Mouse (Mus musculus): ENCODE measurements around the gene Rph3a. TPM values are rescaled to one million over a fixed set of nuclear protein-coding genes. Genes with fewer than 3 reads are reported as not detected.
A peak's percentile ranks its signal among the peaks of the same experiment; 100 is the strongest.
"Not testable (repeated sequence)": the region's sequence is repeated elsewhere in the genome, so short reads cannot be mapped to it uniquely, and the experiment has no call there.

Gene Rph3a
- total RNA-seq, 2 experiments from 2014 or later: 0.18 TPM; not detected in 1

DNA sequence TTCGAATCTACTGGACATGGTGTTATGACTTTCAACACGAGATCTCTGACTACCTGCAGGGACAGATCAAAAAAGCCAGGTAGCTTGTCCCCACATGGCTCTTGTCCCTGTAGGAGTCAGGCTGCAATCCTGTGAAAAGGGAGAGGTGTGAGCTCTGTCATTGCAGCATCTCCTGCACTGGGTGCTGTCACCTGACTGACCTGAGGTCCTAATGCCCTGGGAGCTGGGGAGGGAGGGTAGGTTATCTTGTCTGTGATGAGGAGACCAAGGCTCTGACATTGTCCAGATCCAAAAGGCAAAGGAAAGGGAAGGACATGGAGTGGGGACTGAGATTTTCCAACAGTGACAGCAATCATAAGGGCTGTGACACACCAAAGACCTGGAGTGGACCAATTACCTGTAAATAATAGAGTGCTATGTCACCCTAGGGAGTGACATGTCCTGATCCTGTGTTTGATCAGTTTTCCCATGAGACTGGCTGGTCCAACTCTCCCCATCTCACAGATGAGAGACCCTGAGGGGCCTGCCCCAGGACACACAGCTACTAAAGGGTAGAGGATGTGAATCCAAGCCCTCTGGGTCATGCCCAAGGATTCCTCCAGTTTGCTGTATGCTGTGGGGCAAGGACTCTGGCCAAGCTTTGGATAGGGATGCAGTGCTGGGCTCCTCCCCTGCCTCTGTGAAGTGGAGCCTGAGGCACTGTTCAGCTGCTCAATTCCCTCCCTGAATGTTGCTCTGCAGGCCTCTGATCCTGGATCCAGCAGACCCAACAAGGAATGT, 90.5 kb downstream of the Rph3a start:
- ATAC-seq (ENCODE audit: poor library complexity, severe bottlenecking): not testable (repeated sequence)

GRCm38 (mm10) chr5:120914204-120914603, 95.7 kb downstream of the Rph3a start, which contains the start of gene Oas1d:
Gene Oas1d, plus strand, starts transcription at chr5:120914536.
- not testable (repeated sequence) for ATAC-seq (ENCODE audit: poor library complexity, severe bottlenecking)

DNA sequence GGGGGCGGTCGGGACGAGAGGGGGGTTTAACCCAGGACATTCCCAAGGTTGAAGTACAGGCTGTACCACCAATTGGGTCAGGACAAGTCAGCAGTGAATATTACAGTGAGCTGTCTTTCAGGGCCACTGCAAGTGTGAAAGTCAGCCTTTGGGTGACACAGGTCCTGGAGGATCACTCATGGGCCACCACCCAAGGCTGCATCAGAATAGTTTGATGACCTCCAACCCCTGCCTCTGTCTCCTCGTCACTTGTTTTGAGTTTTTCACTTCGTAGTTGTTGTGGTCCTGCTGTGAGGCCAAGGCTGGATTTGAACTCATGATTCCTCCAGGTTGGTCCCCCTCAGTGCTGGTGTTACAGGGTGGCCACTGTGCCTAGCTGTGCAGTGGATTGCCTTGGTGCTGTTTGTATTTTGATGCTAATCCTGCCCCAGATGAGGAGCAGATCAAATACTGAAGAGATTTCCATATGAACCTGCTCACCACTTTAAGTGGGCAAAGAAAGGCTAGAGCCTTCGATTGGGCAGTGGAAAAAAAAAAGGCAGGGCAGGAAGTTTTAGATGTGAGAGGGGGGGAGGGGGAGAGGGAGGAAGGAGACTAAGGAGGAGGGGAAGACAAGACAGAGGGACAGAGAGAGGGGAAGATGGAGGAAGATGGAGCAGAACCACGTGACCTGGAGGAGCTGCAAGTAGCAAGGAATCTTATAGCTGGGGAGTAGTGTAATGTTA, 101.5 kb downstream of the Rph3a start:
- no peak for ATAC-seq (ENCODE audit: poor library complexity, severe bottlenecking)

DNA sequence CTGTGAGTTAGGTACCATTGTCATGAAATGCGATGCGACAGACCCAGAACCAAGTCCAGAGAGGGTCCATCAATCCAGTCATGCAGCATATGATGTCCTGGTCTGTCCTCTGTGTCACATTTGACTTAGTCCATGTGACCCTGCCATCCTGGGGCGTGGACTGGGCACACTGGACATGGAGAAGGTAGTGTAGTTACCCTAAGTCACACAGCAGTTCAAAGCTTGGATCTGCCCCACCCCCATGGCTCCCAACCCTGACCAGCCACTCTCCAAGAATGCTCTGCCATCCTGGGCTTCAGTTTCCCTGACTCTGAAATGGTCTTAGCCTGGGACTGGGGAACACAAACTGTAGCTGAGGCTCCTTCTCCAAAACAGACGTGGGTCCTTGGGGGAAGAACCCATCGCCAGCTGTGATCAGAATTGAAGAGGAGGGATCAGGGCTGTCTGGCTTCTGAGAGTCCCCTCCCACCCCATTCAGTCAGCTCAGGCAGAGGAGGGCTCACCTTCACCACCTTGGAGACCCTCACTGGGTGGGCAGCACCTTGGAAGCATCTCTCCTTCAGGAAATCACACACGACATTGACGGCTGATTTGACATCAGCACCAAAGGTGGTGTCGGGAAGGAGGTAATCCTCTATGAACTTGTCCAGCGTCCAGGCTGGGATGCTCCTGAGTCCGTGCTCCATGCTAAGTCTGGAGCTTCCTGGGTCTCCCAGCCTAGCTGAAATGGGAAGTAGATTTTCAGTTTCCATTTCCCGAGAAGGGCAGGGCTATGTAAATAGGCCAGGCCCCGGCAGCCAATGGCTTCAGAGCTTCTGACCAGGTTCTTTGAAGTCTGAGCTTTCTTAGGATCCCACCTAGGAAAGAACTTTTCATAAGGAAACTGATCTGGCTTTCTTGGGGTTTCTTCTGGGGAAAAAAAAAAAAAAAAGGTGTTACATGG, 102.8 kb downstream of the Rph3a start, which contains the start of gene Oas1a:
Oas1a (minus strand) TSS at position 731 of the 943 bp plus-strand sequence.
- ATAC-seq (ENCODE audit: poor library complexity, severe bottlenecking): peak; percentile 87

DNA sequence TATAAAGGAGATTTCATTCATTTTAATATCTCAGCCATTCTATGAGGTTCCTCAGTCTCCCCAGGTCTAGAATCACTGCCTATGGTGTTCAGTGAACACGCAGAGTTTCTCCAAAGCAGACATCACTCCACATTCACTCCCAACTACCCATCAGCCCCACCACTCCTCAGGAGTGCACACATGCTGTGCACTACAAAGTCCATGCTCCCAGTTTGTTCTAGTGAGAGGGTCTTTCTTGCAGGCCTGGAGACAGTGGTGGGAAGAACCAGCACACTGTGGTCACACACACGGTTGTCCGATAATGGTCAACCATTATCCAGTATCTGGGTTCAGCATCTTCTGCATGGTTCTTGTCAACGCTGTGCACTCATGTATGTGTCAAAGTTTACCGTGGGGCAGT, 107.8 kb downstream of the Rph3a start:
- no peak for ATAC-seq (ENCODE audit: poor library complexity, severe bottlenecking)

- no peak for ATAC-seq (ENCODE audit: poor library complexity, severe bottlenecking)
These were observed 109.2 kb downstream of the Rph3a start for GRCm38 (mm10) chr5:120900666-120901065.

DNA sequence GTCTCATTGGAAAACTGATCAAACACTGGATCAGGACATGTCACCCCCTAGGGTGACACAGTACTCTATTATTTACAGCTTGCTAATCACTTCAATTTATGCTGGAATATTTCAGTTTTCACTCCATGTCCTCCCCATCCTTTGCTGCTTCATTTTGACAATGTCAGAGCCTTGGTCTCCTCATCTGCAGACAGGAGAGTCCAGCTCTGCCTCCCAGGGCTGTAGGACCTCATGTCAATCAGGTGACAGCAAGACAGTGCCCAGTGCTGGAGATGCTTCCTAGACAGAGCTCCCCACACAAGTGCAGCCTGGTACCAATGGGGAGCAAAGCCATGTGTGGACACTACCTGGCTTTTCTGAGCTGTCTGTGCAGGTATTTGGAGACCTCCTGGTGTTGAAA, 111.2 kb downstream of the Rph3a start:
- ATAC-seq (ENCODE audit: poor library complexity, severe bottlenecking): no peak

GRCm38 (mm10) chr5:120898307-120898706, 111.6 kb downstream of the Rph3a start:
- no peak for ATAC-seq (ENCODE audit: poor library complexity, severe bottlenecking)

DNA sequence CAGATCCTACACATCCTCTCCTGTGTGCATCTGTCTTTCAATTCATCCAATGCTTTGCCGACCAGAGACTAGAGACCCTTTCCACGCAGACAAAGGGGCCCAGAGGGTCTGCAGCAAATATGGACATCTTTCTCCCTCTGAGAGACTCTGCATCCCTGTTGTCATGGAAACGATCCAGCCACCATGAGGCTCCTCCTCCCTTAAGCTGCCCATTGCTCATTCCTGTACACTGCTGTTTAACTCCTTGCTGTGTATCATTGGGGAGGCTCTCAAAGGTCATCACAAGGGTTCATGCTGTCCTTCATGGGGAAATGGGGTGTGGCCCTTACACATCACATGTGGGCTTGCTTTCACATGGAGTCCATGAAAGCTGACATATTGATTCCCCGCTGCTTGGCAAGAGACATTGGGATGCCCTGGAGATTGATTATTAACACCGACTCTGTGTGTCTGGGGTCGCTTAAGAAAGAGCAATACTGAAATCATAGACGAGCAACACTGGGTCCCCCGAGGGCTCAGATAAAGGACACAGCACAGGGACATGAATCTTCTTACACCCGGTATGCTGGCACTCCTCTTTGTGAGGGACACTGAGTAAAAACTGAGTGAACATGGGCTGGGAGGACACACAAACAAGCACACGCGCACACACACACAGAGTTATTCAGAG, 114.5 kb downstream of the Rph3a start:
- no peak for ATAC-seq (ENCODE audit: poor library complexity, severe bottlenecking)

- ATAC-seq (ENCODE audit: poor library complexity, severe bottlenecking): not testable (repeated sequence)
These were observed 115.2 kb downstream of the Rph3a start for GRCm38 (mm10) chr5:120894692-120895091.

GRCm38 (mm10) chr5:120893866-120894265, 116.0 kb downstream of the Rph3a start:
- ATAC-seq (ENCODE audit: poor library complexity, severe bottlenecking): not testable (repeated sequence)

DNA sequence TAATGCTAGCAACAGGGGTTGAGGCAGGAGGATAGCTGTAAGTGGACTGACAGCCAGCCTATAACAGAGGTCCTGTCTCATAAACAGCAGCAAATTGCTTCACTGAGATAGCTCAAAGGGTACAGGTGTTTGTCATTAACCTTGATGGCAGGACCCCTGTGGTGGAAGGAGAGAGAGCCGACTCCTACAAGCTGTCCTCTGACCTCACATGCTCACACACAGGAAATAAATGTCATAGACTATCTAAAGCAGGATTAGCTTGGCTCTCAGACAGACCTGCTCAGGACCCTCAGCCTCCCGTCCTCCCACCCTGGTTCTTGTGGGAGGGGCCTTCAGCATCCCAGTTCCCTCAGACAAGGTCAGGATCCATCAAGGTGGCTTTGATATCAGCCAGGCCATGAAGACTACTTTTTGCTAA, 117.6 kb downstream of the Rph3a start:
- ATAC-seq (ENCODE audit: poor library complexity, severe bottlenecking): no peak

DNA sequence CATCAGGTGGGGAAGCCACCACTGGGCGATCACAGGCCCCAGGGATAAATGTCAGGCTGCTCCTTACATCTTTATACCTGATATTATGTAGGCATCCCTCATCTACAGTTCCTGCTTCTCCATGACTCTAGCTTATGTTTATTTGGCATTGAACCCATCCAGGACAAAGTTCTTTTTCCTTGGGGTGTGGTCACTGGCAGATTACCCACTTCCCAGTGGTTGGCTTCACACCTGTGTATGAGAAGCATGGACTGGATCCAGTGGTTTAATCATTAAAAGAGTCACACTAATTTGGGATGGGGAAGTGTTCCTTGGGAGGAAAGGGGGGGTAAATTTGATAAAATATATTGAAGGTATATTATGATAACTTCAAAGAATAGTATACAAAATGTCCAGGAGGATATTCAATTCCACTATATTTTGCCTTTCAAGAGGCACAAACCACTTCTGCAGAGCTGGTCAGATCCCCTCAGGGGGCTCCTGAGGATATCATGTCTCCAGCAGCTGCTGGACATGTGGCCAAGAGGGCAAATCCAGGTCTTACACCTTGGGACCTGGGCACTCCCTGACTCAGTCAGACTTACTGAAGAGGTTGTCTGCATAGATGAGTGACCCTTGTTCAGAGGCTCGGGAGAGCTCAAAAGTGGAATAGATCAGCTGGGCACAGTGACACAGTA, 118.2 kb downstream of the Rph3a start:
- not testable (repeated sequence) for ATAC-seq (ENCODE audit: poor library complexity, severe bottlenecking)

GRCm38 (mm10) chr5:120890991-120891390, 118.9 kb downstream of the Rph3a start:
- no peak for ATAC-seq (ENCODE audit: poor library complexity, severe bottlenecking)

Other genes starting within 250 kb of the Rph3a start
- 20.8 and 22.8 TPM in 2 replicates for gene Oas3, start 232.4 kb downstream of the Rph3a start, total RNA-seq (2015)
- gene Oas3, start 232.4 kb downstream of the Rph3a start, total RNA-seq (2017): 11.1 and 11.7 TPM in 2 replicates
- 0.39 TPM in 1 of 2 replicates, not detected in the other for gene Oas1e, start 214.6 kb downstream of the Rph3a start, total RNA-seq (2015)
- gene Oas1e, start 214.6 kb downstream of the Rph3a start, total RNA-seq (2017): not detected in 2 replicates
- 2.2 and 2.8 TPM in 2 replicates for gene Oas1c, start 197.6 kb downstream of the Rph3a start, total RNA-seq (2015)
- gene Oas1c, start 197.6 kb downstream of the Rph3a start, total RNA-seq (2017): 0.44 and 1.1 TPM in 2 replicates
- not detected in 2 replicates for gene Oas1f, start 162.7 kb downstream of the Rph3a start, total RNA-seq (2015)
- gene Oas1f, start 162.7 kb downstream of the Rph3a start, total RNA-seq (2017): not detected in 2 replicates
- gene Oas1h, start 148.7 kb downstream of the Rph3a start, total RNA-seq (2015): not detected in 2 replicates
- not detected in 2 replicates for gene Oas1h, start 148.7 kb downstream of the Rph3a start, total RNA-seq (2017)
- gene Oas1g, start 122.5 kb downstream of the Rph3a start, total RNA-seq (2015): 1.9 and 3.1 TPM in 2 replicates
- 1.9 and 2.8 TPM in 2 replicates for gene Oas1g, start 122.5 kb downstream of the Rph3a start, total RNA-seq (2017)
- 24.4 and 25.5 TPM in 2 replicates for gene Oas1a, start 102.6 kb downstream of the Rph3a start, total RNA-seq (2015)
- 24.2 and 29.8 TPM in 2 replicates for gene Oas1a, start 102.6 kb downstream of the Rph3a start, total RNA-seq (2017)
- not detected in 2 replicates for gene Oas1d, start 95.6 kb downstream of the Rph3a start, total RNA-seq (2015)
- not detected in 2 replicates for gene Oas1d, start 95.6 kb downstream of the Rph3a start, total RNA-seq (2017)
- 20.1 and 20.2 TPM in 2 replicates for gene Ptpn11, start 181.3 kb upstream of the Rph3a start, total RNA-seq (2015)
- gene Ptpn11, start 181.3 kb upstream of the Rph3a start, total RNA-seq (2017): 37.8 and 40.9 TPM in 2 replicates
- gene Rpl6, start 194.4 kb upstream of the Rph3a start, total RNA-seq (2015): 1,545 and 1,566 TPM in 2 replicates
- gene Rpl6, start 194.4 kb upstream of the Rph3a start, total RNA-seq (2017): 945 and 954 TPM in 2 replicates
- 12.0 and 17.0 TPM in 2 replicates for gene Hectd4, start 210.1 kb upstream of the Rph3a start, total RNA-seq (2015)
- gene Hectd4, start 210.1 kb upstream of the Rph3a start, total RNA-seq (2017): 8.6 and 15.2 TPM in 2 replicates

All from megakaryocyte, adult 5-6 weeks (primary cell).